Mouse (Mus musculus) gastrocnemius, postnatal 36 days (tissue): ENCODE measurements around the gene Ptpn11. TPM values are rescaled to one million over a fixed set of nuclear protein-coding genes. Genes with fewer than 3 reads are reported as not detected.

ENCODE experiments used
- DNase-seq, 2 experiments: peaks; one replicate each; pipeline ENCODE4 v3.0.0; 2022
- intact Hi-C: fragments of 180-260 bp; cut with DNase I; formaldehyde crosslinking; loops from one replicate; pipeline ENCODE4 v1.15.1; 2025
- total RNA-seq, 2 experiments: library from RNA; stranded (reverse); gene quantifications; 2 replicates each; pipeline ENCODE4 v1.2.3; 2021

Ptpn11 gene
- total RNA-seq, 2 experiments from 2014 or later = 59.1 to 77.7 TPM

DNA sequence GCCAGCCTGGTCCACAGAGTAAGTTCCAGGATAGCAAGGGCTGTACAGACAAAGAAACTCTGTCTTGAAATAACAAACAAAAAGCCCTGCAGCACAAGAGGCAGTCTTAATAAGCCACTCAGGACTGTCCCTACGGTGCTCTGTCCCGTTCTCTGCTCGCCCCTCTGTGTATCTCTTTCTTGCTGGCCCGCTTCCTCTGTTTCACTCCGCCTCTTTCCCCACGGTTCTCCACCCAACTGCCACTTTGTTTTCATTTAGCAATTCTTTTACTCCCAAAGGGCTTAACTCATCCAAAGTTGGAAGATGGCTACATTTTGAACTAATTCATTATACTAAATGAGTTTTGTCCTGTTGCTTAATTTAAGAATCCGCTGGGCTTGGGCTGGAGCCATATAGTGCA, 50.9 kb downstream of the Ptpn11 start:
- no peak for DNase-seq
- intact Hi-C loops = no loop called here

DNA sequence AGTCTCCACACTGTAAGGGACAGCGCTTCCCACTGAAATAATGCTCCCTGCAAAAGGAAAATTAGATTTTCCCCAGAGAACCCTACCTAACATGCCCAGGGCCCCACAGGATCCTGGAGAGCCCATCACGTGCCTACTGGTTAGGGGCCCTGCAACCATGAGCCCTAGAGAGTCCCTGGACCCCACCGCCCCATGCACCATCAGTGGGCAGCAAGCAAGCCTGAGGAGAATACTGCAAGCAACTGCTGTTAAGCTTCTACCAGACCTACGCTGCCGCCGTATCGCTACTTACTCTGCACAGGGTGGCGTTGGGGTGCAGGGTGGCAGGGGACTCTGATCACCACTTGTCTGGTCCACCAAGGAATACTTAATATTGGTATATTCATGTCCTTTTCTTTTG, 54.1 kb downstream of the Ptpn11 start:
- intact Hi-C loops = no loop called here
- DNase-seq = no peak

DNA sequence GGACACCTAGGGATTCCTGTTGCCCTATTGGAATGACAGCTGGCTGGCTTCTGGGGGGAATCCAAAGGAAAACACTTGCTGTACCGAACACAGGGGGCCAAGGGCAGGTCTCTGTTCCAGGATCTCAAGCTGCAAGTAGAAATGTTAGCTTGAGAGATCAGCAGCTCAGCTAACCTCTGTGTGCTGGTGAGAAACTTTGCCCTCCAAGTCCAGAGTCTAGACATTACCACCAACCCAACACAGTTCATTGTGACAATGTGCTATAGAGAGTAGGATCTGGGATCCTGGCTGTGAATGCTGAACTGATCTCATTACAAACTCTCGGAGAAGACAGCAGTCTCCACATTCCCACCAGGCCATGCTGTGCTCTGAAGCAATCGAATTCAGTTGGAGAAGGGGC, 59.4 kb downstream of the Ptpn11 start:
- DNase-seq = no peak
- intact Hi-C loops = no loop called here

DNA sequence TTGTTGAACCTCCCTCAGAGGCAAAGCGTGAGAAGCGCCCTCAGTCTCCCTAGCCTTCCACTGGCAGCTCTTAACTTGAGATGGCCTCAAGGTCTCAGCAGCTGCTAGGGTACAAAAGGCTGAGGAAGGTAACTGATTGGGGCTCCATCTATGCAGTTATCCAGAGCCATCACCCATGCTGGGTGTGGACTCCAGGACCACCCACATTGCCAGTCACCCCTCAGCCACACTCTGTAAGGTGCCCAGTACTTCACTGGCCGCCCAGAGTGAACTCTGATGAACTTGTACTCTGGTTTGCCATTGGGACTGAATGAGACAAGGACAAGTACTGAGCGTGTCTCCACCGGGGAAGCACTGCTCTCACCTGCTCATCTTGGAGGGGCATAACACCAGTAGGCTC, 61.9 kb downstream of the Ptpn11 start:
- DNase-seq = no peak
- intact Hi-C loops = loop anchor here (10.0 kb wide), 1 partner anchor 174 kb away; no protein-coding TSS in a partner anchor

DNA sequence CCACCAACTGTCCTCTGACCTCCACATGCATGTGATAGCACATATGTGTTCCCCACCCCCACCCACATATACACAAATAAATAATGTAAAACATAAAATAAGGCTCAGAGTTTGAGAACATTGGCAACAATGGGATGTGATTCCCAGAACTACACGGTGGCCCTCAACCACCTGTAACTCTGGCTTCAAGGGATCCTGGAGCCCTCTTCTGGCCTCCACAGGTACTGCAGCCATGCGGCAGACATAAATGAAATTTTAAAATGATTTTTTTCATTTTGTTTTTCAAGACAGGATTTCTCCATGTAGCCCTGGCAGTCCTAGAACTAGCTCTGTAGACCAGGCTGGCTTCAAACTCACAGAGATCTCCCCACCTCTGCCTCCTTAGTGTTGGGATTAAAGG, 65.1 kb downstream of the Ptpn11 start:
- intact Hi-C loops = loop anchor here (10.0 kb wide), 1 partner anchor 171 kb away; no protein-coding TSS in a partner anchor
- DNase-seq = no peak

DNA sequence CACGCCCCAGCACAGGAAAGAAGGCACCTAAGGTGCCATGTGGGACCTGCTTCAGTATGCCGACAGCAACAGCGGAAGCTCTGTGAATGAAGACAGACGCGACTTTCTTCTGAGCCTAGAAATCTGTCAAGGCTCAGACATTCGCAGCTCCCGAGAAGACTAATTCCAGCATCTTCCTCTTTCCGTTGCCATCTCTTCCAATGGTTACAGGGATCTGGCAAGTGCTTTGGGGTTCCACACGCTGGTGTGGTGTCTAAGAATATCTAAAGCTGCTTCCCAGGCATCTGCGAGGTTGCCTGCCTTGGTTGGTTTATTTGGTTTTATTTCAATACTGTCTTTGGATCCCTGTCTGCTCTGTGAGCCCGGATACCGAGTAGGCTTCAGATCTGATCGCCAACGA, 65.6 kb downstream of the Ptpn11 start:
- no peak for DNase-seq
- intact Hi-C loops = loop anchor here (10.0 kb wide), 1 partner anchor 171 kb away; no protein-coding TSS in a partner anchor

DNA sequence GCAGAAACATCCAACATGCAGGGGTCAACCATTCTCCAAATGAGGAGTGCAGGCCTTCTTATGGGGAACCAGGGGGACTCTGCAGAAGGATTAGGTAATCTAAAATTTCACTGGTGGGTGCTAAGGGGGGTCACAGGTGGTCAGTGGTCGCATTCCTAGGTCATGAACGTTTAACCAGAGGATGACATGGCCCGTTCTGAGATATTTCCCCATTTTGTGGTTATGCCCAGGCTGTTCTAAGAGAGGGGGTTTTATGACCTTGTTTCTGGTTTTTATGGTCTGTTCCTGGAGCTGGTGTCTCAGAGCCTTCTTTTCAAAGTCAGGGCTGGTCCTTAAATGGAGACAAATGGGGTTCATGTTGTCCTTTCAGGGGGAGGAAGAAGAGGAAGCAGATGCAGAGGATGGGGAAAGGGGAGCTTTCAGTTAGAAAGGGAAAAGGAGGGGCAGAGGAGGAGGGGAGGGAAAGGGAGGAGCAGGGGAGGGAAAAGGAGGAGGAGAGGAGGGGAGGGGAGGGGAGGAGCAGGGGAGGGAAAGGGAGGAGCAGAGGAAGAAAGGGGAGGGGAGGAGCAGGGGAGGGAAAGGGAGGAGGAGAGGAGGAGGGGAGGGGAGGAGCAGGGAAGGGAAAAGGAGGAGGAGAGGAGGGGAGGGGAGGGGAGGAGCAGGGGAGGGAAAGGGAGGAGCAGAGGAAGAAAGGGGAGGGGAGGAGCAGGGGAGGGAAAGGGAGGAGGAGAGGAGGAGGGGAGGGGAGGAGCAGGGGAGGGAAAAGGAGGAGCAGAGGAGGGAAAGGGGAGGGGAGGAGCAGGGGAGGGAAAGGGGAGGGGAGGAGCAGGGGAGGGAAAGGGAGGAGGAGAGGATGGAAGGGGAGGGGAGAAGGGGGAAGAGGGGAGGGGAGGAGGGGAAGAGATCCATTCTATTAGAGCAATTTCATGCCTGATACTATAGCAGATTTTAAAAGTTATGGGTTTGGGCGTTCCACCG, 66.7 kb downstream of the Ptpn11 start:
- DNase-seq = no peak
- intact Hi-C loops = loop anchor here (10.0 kb wide), 1 partner anchor 170 kb away; no protein-coding TSS in a partner anchor

DNA sequence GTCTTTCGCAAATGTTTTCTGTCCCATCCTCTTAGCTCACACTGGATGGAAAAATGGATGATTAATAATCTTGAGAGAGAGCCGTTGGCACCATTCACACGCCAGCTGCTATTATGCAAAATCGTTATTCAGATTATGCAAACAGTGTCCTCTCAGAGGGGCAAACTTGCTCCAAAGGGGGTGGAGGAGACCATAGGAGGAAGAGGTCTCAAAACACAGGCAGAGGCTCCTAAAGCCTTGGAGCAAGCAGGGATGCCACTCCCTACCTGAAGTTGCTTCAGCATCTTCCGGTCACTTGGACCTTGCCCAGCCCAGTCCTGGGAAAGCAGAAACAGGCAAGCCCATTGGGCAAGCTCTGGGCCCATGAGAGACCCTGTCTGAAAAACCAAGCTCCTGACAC, 67.8 kb downstream of the Ptpn11 start:
- no peak for DNase-seq
- intact Hi-C loops = loop anchor here (10.0 kb wide), 1 partner anchor 169 kb away; no protein-coding TSS in a partner anchor

DNA sequence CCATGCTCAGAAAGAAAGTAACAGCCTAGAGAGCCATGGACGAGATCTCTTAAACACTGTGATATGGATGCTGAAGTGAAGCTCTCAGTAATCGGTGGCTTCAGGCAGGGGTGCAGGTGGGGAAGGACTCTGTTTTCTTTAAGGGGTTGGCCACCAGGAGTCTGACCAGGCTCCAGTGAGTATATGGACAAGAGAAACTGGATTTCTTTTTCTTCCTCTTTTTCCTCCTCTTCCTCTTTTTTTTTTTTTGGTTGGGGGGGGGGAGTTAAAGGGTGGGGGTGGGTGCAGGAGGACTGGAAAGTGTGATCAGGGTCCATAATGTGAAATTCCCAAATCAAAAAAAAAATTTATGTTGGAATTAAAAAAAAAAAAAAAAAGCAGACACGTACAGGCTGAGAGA, 68.6 kb downstream of the Ptpn11 start:
- intact Hi-C loops = loop anchor here (10.0 kb wide), 1 partner anchor 168 kb away; no protein-coding TSS in a partner anchor
- no peak for DNase-seq

DNA sequence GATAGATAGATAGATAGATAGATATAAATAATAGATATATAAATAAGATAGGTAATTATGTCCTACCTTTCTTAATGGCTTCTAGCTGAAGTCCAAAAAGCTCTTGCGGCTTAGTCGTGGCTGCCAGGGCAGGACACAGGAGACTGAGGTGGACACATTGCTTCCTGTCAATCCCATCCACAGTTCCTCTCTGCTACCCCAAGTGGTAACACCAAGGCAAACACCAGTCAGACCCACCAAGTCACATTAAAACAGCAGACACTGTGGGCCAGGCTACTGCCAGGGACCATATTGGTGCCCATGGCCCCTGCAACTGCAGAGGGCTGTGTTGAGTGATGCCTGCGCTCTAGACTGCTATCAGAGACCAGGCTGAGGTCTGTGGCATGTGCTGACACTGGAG, 69.2 kb downstream of the Ptpn11 start:
- DNase-seq = no peak
- intact Hi-C loops = loop anchor here (10.0 kb wide), 1 partner anchor 167 kb away; no protein-coding TSS in a partner anchor

DNA sequence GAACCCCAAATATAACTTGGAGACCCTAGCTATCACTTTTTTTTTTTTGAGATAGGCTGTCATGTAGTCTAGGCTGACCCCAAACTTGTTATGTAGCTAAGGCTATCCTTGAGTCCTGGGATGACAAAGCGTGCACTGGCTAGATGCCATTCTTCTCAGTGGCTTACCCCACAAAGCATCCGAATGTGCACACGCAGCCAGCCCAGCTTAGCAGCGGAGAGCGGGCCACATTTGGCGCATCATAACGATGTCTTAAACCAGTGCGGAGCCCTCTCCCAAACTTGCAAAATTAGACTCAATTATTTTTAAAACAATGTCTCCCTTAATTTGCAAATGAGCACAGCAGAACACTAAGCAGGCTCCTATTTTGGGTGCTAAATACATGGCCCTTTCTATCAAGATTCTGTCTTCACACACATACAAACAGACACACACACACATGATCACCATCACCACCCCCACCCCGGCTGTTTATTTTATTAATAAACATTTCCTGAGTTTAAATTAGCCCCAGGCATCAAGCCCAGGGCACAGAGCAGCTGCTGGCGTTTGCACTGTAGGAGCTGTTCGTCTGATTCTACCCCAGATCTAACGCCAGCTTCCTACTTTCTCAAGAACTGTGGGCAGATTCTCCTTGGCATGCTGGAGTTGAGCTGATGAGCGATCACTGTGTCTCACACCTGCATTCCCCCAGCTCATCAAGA, 71.7 kb downstream of the Ptpn11 start:
- intact Hi-C loops = loop anchor here (10.0 kb wide), 1 partner anchor 165 kb away; no protein-coding TSS in a partner anchor
- no peak for DNase-seq

DNA sequence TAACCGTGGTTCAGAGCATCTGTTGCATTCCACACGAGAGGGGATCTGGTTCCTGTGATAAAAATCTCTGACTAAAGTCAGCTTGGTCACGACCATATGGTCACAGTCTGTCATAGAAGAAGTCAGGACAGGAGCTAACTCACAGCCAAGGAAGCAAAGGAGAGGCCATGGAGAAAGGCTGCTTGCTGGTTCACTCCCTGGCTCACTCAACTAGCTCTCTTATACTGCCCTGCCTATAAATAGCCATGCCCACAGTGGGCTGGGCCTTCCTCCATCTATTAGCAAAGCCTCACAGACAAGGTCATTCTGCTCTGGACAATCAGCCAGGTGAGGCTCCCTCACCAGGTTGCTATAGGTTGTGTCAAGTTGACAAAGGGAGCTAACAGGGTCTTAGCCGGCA, 72.9 kb downstream of the Ptpn11 start:
- intact Hi-C loops = no loop called here
- no peak for DNase-seq

DNA sequence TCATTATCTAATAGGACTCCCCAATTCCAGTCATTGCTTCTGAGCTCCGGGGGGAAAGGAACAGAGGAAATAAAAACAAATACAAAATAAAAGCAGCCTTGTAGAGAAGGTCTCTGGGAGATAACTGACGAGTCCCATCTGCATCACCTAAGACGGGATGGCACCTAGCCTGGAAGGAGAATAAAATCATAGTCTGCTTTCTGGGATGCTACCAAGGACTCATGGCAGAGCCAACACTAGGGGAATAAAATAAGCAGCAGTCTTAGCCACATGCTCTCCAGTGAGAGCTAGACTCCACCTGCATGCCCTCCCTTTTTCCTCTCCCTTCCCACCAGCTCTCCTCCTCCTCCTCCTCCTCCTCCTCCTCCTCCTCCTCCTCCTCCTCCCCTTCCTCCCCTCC, 74.3 kb downstream of the Ptpn11 start:
- intact Hi-C loops = no loop called here
- DNase-seq = no peak

DNA sequence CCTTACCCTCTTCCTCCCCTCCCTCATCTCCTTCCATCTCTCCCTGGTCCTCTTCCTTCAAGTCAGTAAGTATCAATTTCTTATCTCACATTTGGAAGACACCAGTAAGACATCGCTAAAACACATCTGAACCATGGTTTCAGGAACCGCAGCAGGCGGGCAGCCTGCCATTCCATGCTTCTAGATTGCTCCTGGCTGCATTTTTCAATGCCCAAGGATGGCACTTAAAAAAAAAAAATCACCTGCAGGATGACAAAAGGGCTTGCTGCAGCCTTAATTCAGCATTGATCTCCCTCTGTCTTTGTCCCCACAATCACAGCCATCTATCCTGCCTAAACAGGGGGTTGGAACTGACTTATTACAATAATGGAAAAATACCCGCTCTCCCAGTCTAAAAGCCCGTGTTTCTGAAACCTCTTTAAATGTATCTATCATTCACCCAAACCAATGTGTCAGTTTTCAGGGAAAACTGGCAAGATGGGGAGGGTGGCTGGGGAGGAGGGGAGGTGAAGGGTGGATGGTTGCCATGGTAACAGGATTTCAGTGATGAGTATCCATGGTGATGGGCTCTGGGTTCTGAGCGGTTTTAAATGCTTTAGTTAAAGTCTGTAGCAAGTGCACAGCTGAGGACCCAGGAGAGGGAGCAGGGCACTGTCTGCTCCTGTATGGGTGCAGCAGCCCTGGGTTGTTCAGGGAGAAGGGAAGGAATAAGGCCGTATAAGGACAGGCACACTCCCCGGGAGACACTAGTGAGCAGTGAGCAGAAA, 75.6 kb downstream of the Ptpn11 start:
- intact Hi-C loops = no loop called here
- no peak for DNase-seq

DNA sequence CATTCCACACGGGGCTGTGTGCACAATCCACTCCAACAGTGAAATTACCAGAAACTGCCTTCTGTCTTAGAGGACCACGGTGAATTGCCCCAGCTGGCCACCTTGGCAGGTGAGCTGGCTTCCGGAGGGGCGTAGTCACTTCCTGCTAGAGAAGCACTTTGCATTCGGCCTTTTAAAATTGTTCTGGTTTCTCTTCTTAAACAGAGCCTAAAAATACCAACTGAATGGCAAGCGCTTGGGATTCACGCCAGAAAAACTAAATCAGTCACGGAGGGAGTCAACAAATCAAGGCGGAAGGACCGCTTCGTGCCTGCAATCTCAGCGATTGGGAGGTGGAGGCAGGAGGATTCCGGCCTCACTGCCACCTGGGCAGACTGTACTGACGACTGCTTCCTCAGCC, 77.0 kb downstream of the Ptpn11 start:
- no peak for DNase-seq
- intact Hi-C loops = no loop called here

DNA sequence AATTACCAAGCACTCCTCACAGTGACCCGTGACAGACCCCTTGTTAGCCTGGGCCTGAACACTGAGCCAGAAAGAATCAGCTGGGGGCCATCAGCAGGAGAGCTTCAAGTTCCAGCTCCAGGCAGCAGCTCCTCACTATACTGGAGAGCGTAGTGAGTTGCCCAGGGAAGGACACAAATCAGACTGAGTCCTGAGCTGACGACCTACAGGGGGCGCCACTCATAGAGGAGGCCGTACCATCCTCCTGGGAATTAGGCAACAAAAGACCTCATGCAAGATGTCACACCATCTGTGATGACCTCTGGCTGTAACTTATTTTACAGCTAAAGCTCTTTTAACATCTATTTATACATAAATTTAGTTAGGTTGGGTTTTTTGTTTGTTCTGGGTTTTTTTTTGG, 78.8 kb downstream of the Ptpn11 start:
- intact Hi-C loops = no loop called here
- no peak for DNase-seq

DNA sequence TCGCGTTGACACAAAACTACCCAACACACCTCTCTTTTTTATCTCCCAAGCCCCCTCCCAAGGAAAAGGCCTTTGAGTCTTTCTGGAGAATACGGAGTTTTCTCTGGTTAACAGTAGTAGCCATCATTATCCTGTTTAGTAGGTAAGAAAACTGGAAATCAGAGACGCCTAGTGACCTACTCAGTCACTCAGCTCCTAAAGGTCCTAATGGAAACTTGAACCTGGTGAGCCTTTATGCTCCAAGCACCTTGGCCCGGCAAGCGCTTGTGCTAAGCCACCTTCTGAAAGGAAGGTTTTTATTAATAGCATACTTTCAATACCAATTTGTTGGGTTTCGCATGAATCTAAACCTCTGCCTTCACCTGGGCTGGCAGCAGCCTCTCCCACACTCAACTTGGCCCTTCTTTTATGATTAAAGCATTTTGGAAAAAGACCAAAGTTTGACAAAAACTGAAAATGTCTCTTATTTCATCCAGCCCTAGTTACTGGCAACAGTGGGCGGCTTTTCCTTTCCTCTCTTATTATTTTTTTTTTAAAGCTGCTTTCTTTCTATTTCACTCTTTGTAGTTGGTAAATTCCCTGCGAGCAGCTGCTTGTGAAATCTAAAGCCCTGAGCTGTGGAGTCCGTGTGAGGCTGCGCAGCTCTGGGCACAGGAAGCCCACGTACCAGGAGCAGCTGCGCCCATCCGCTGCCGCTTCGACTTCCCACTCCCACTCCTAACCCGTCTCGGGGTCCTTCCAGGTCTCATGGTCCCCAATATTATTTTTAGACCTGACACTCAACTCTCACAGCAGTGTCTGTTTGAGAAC, 79.9 kb downstream of the Ptpn11 start:
- intact Hi-C loops = no loop called here
- DNase-seq = no peak

DNA sequence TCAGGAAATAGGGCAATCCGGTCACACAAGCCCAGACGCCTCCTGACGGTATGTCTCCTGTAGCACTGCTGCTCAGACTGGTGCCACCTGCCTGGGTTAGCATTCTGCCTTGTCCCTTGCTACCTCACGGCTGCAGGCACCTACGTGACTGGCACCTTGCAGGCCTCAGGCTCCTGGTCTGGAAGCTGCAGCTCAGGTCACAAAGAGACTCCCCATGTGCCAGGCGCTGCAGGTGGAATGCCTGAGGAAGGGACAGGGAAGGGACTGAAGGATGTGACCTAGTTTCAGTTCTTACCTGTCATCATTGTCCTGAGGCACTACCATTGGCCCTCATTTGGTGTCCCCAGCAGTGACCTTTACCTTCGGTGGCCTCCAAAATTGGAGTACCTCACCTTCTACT, 82.0 kb downstream of the Ptpn11 start:
- intact Hi-C loops = no loop called here
- DNase-seq = no peak

DNA sequence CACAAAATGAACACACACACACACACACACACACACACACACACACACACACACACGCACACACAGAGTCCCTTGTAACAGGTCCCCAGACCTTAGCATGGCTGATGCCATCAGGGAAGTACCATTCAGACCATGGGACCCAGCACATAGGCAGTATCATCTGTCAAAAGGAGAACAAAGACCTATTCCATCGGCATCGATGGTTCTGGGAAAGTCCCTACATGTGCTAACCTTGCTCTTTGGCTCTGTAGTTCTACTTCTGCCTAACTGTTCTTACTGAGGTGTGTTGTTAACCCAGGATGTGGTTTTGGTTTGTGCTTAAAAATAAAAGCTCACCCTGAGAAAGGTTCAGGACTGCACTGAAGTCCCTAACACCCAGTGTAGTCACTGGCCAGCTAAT, 84.3 kb downstream of the Ptpn11 start:
- DNase-seq = no peak
- intact Hi-C loops = no loop called here
